Mouse (Mus musculus) midbrain, embryonic 15.5 days (tissue): ENCODE results near the gene Sgms2. TPM values are rescaled to one million over a fixed set of nuclear protein-coding genes. Genes with fewer than 3 reads are reported as not detected.

Source experiments
- ATAC-seq: fragments of 200-750 bp; cut with Nextera tagmentation; replicated peaks from 2 replicates; pipeline ENCODE4 v1.8.0; 2017; ENCODE audit warnings: moderate TSS enrichment
- H3K27ac ChIP-seq: fragments of 300-500 bp; sonication (generic); 2 replicates; pipeline ENCODE4 v1.5.1; 2015; ENCODE audit warnings: mild to moderate bottlenecking, inconsistent platforms
- H3K27me3 ChIP-seq: fragments of 300-500 bp; sonication (generic); replicated peaks from 2 replicates; pipeline ENCODE4 v1.6.1; 2015; ENCODE audit warnings: inconsistent platforms
- H3K36me3 ChIP-seq: fragments of 300-500 bp; sonication (generic); replicated peaks from 2 replicates; pipeline ENCODE4 v1.6.1; 2015; ENCODE audit warnings: inconsistent platforms
- H3K4me1 ChIP-seq: fragments of 300-500 bp; sonication (generic); 2 replicates; pipeline ENCODE4 v1.6.1; 2015; ENCODE audit warnings: inconsistent platforms
- H3K4me2 ChIP-seq: fragments of 300-500 bp; sonication (generic); 2 replicates; pipeline ENCODE4 v1.6.1; 2015; ENCODE audit warnings: inconsistent platforms, mild to moderate bottlenecking, moderate library complexity
- H3K4me3 ChIP-seq: fragments of 300-500 bp; sonication (generic); 2 replicates; pipeline ENCODE4 v1.5.1; 2015; ENCODE audit warnings: mild to moderate bottlenecking, inconsistent platforms
- H3K9ac ChIP-seq: fragments of 300-500 bp; sonication (generic); 2 replicates; pipeline ENCODE4 v1.6.1; 2015; ENCODE audit warnings: mild to moderate bottlenecking, inconsistent platforms
- H3K9me3 ChIP-seq: fragments of 300-500 bp; sonication (generic); 2 replicates; pipeline ENCODE4 v1.6.1; 2016; ENCODE audit warnings: inconsistent platforms
- WGBS: fragments of 180-500 bp; shearing (Covaris S2); methylation state at CpG from one replicate; pipeline ENCODE4 v1.1.7; 2015; ENCODE audit warnings: mixed read lengths; 5-methylcytosine and 5-hydroxymethylcytosine counted together
- polyA plus RNA-seq: library from polyadenylated mRNA; unstranded; fragments of >200 nt; fragmentation: Nextera tagmentation; extraction: Ambion mirVana; gene quantifications from 2 replicates; pipeline ENCODE4 v1.2.1, GENCODE M21; 2015

Gene Sgms2
- polyA plus RNA-seq, 1 experiment from 2014 or later: 1.4 TPM

DNA sequence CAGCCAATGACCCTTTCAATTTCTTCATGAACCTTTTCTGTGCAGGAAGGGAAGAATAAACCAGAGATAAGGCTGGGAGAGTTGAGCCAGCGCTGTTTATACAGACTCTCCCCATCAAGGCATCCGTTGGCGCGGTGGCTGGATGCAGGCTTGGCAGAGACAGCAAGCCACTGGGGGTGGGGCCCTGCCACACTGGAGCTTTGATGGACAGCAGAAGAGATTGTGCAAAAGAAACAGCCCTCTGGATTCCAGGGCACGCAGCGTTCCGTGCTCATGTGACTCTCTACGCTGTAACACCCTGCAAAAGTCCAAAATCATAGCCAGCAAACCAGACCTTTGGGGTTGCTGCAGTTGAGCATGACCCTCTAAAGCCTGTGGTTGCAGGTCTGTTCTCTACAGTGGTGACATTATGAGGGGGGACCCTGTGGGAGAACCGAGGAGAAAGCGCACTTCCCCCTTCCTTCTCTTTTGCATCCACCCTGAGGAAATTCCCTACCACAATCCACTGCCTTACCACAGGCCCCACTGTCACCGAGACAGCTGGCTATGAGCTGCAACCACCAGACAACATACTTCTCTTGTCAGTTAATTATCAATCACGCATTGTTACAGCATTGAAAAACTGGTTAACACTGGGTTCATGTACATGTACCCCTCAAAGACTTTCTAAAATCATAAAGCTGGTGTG is 195.6 kb downstream of the Sgms2 start:
- whole genome bisulfite sequencing: 92% methylated on average over 12 of the region's 12 CpGs
- ATAC-seq: no peak
- H3K4me1 ChIP-seq: no peaks in the 10 kb centered on the region
- H3K27me3 ChIP-seq: no peaks in the 10 kb centered on the region
- H3K9ac ChIP-seq: no peak overlapping the region
- H3K9me3 ChIP-seq: no peaks in the 10 kb centered on the region
- H3K27ac ChIP-seq: no peak overlapping the region
- H3K4me2 ChIP-seq: no peak overlapping the region
- no peaks in the 10 kb centered on the region for H3K36me3 ChIP-seq
- H3K4me3 ChIP-seq: no peak overlapping the region

DNA sequence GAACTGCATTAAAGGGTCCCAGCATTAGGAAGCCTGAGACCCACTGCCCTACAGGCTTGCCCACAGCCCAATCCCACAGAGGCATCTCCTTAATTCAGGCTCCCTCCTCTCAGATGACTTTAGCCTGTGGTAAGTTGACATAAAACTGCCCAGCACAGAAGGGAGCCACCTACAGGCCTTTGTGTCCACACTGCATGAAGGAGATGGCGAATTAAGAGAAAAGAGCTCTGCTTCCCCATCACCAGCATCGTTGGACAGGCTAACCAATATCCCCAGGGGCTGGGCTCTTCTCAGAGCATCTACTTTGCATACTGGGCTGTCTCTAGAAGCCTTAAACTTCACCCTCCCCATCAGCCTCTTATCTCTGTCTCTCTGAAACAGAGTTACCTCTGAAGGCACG is 196.7 kb downstream of the Sgms2 start:
- no peak overlapping the region for H3K4me2 ChIP-seq
- H3K27ac ChIP-seq: no peak overlapping the region
- no peaks in the 10 kb centered on the region for H3K27me3 ChIP-seq
- 47% methylated on average over 3 of the region's 3 CpGs for WGBS
- no peaks in the 10 kb centered on the region for H3K36me3 ChIP-seq
- H3K9me3 ChIP-seq: no peaks in the 10 kb centered on the region
- H3K4me3 ChIP-seq: no peak overlapping the region
- H3K9ac ChIP-seq: no peak overlapping the region
- ATAC-seq: no peak
- H3K4me1 ChIP-seq: no peaks in the 10 kb centered on the region

DNA sequence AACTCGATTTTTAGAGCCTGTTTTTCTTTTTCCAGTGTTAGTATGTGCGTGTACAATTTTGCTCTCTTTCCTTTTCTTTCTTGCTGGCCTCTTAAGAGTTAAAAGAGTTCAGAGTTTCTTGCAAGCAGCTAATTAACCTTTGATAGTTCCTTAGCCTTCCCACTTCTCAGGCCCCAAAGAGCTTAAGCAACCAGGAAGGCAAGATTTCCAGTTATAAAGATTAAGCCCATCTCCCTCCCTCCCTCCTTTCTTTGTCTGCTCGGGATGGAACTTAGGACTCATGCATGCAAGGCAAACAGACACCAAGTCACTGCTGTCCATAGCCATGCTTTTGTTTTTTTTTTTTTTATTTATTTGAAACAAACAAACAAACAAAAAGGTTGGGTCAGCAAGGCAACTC is 198.3 kb downstream of the Sgms2 start:
- no peaks in the 10 kb centered on the region for H3K27me3 ChIP-seq
- H3K4me1 ChIP-seq: no peaks in the 10 kb centered on the region
- H3K9me3 ChIP-seq: no peaks in the 10 kb centered on the region
- H3K27ac ChIP-seq: no peak overlapping the region
- ATAC-seq: no peak
- H3K36me3 ChIP-seq: no peaks in the 10 kb centered on the region
- 65% methylated on average over 3 of the region's 3 CpGs for WGBS
- no peak overlapping the region for H3K9ac ChIP-seq
- no peak overlapping the region for H3K4me2 ChIP-seq
- no peak overlapping the region for H3K4me3 ChIP-seq

DNA sequence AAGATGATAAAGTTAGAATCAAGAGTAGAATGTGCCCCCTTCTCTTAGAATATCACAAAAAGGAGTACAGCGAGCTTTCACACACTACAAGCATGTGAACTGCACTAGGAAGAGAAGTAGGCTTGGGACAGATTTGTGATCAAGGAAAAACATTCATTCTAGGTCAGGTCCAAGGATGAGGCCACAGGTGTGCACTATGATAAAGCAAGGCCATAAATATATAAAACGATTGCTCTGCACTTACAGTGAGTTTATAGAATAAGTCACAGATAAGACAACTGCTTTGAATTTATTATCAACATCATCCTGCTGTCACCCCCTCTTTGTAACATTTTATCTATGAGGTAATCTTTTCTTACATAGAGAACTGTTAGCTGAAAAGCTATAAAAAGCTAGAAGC is 198.9 kb downstream of the Sgms2 start:
- Histone ChIP-seq H3K27me3 (no peaks in the 10 kb centered on the region), H3K4me1 (no peaks in the 10 kb centered on the region), H3K27ac (no peak overlapping the region), H3K4me2 (no peak overlapping the region), H3K4me3 (no peak overlapping the region), H3K36me3 (no peaks in the 10 kb centered on the region), H3K9me3 (no peaks in the 10 kb centered on the region), H3K9ac (no peak overlapping the region)
- 99% methylated on average over 2 of the region's 2 CpGs for WGBS
- no peak for ATAC-seq

DNA sequence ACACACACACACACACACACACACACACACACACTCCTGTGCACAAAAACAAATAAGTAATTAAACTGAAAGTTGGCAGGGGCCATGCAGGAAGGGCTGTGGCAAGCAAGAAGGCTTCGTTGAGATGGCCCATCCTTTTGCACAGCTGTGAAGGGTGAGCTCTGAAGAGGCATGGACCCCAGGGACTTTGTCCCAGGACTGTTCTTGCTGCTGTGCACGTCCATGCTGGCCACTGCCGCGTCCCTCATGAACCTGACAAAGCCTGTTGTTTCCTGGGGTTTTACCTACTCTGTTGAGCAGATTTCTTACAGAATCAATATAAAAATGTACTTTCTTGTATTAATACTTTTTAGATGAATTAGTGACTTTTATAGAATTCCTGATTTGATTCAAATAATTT is 199.3 kb downstream of the Sgms2 start:
- Histone ChIP-seq H3K4me3 (no peak overlapping the region), H3K4me2 (no peak overlapping the region), H3K27me3 (no peaks in the 10 kb centered on the region), H3K27ac (no peak overlapping the region), H3K36me3 (no peaks in the 10 kb centered on the region), H3K9me3 (no peaks in the 10 kb centered on the region), H3K9ac (no peak overlapping the region), H3K4me1 (no peaks in the 10 kb centered on the region)
- no peak for ATAC-seq
- 91% methylated on average over 4 of the region's 4 CpGs for WGBS

DNA sequence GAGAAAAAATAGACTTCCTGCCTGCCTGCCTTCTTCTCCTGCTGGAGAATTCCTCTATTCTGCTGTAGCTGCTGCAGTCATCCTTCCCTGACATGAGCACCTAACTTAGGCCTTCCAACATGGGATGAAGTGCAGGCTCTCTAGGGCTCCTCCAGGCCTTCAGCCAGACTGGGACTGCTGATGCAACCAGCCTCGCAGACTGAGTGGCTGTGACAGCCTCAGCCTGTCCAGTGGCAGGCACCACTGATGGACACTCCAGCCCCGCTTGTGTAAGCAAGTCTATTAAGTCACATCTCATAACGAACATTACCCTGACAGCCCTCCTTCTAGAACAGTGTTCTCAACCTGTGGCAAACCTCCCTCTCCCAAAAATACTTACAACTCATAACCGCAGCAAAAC is 217.1 kb downstream of the Sgms2 start:
- no peak overlapping the region for H3K27ac ChIP-seq
- no peaks in the 10 kb centered on the region for H3K9me3 ChIP-seq
- H3K4me1 ChIP-seq: peaks cover 12% of the 10 kb centered on the region
- H3K4me2 ChIP-seq: no peak overlapping the region
- 87% methylated on average over 4 of the region's 4 CpGs for WGBS
- H3K4me3 ChIP-seq: no peak overlapping the region
- H3K9ac ChIP-seq: no peak overlapping the region
- no peaks in the 10 kb centered on the region for H3K27me3 ChIP-seq
- no peaks in the 10 kb centered on the region for H3K36me3 ChIP-seq
- ATAC-seq: no peak

DNA sequence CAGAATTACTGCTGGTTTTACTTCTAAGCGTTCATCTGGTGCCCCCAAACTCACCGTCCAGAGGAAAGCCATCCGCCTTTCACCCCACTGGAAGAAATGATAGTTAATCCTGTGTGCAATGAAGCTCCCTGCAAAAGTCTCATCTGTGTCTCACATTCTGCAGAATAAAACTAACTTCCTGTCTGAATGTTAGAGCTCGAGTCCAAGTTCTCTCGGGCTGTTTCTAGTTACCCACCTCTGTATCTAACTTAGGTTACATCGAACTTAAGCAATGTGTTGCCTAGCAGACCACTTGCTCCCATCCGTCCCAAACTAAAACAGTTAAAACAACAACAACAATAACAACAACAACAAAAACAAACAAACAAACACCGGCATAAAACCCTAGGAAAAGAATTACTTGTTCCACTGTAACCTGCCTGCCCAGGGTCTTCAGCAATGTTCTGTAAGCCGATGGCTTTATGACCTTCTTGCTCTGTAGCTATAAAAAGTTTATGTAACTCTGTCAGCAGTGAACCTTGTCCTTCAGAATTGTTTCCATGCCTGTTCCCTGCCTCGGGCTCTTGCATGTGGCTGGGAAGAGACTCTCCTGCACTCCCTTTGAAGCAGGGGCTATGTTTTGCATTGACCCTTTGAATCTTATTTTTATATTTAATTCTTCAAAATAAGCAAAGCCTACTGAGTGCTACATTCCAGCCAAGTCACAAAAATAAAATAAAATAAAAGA is 218.7 kb downstream of the Sgms2 start:
- WGBS: 64% methylated on average over 10 of the region's 10 CpGs
- Histone ChIP-seq H3K36me3 (no peaks in the 10 kb centered on the region), H3K27ac (no peak overlapping the region), H3K9me3 (no peaks in the 10 kb centered on the region), H3K9ac (peak overlapping the region; percentile 40; the same call in 1 of the 2 replicates), H3K4me3 (peak overlapping the region; percentile 57), H3K27me3 (no peaks in the 10 kb centered on the region), H3K4me1 (peaks cover 12% of the 10 kb centered on the region), H3K4me2 (peak overlapping the region; percentile 89)
- 0 out of 2 replicates have a peak, but pooled peaks have one; percentile 5 for ATAC-seq

DNA sequence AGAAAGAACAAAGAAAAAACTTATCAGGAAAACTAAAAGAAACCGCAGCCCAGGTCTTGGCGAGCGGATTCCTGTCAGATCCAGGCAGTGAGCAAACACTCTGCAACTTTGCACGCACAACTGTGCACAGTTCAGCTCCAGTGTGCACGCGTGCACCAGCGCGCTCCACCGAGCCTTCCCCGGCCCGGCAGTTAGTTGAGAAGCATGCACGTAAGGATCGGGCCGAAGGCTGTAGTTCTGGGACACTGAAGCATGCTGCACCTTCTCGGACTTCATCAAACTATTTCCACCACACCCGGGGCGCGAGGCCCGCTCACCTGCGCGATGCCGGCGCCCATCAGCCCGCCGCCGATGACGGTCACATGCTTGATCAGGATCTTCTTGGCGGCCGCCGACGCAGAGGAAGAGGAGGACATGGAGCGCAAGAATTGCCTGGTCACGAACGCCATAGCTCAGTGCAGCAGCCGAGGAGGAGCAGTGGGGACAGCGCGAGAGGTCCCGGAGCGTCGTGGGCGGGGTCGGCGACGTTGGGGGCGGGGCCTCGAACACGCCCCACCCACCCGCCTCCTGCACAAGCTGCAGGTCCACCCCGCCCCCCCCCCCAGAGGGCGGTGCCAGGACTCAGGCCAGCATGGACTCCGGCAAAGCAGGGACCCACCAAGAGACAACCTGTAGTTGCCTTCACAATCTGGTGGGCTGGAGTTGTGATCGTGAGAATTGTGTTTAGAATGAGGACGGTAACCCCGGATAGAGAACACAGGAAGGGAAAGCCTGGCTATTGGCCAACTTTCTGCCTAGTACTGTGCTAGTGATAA is 219.4 kb downstream of the Sgms2 start, which contains the start of gene Hadh:
TSS of gene Hadh (minus strand) at position 543 of the 815 bp plus-strand sequence.
- H3K4me2 ChIP-seq: peak within 1 kb of the TSS; percentile 89
- H3K4me1 ChIP-seq: peaks cover 12% of the 10 kb centered on the region
- under 1% methylated on average over 49 of the region's 54 CpGs for WGBS
- H3K9ac ChIP-seq: peak within 1 kb of the TSS; percentile 40
- H3K9me3 ChIP-seq: no peaks in the 10 kb centered on the region
- peak; percentile 93 for ATAC-seq
- H3K27me3 ChIP-seq: no peaks in the 10 kb centered on the region
- H3K36me3 ChIP-seq: no peaks in the 10 kb centered on the region
- H3K27ac ChIP-seq: peak within 1 kb of the TSS; percentile 55; the same call in 1 of the 2 replicates
- H3K4me3 ChIP-seq: peak within 1 kb of the TSS; percentile 57

DNA sequence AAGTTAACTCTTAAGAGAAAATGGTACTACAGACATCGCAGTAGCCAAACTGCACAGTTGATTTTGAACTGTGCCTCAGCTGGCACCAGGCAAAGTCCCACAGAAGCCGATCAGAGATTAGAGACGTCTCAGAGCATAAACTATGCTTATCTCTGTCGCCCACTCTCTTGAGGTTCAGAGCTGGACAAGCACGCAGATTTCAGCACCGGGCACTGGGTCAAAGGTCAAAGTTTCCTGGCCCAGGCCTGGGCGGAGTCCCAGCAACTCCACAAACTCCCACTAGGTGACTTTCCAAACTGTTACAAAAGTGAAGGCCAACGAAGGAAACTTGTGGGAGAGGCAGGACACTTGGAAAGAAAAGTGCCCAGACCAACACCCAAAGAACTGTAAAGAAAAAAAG is 220.1 kb downstream of the Sgms2 start:
- Histone ChIP-seq H3K9me3 (no peaks in the 10 kb centered on the region), H3K4me1 (peaks cover 12% of the 10 kb centered on the region), H3K4me2 (peak overlapping the region; percentile 89), H3K9ac (no peak overlapping the region), H3K36me3 (no peaks in the 10 kb centered on the region), H3K27ac (no peak overlapping the region), H3K27me3 (no peaks in the 10 kb centered on the region), H3K4me3 (peak overlapping the region; percentile 57)
- ATAC-seq: 0 out of 2 replicates have a peak, but pooled peaks have one; percentile 28
- 4% methylated on average over 8 of the region's 8 CpGs for WGBS

DNA sequence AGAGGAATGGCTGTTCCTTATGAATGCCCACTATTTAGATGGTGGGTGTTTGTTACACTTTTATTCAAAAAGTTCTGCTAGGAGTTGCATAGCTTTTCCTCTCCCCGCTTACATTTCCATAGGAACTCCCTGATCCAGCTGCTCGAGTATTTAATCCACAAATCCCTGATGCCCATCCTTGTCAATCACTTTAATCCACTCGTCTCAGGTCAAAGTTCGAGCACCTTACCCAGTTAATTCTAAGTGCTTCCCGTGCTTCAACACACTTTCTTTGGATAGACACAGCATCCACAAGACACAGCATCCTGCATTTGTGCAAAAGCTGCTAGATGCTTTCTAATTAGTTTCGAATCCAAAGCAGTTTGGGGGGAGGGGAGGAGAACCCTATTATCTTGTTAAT is 220.8 kb downstream of the Sgms2 start:
- ATAC-seq: no peak
- Histone ChIP-seq H3K27ac (no peak overlapping the region), H3K4me1 (peaks cover 12% of the 10 kb centered on the region), H3K9ac (no peak overlapping the region), H3K9me3 (no peaks in the 10 kb centered on the region), H3K36me3 (no peaks in the 10 kb centered on the region), H3K27me3 (no peaks in the 10 kb centered on the region), H3K4me3 (no peak overlapping the region), H3K4me2 (no peak overlapping the region)
- WGBS: 13% methylated on average over 6 of the region's 6 CpGs
